Mouse (Mus musculus) gastrocnemius, adult 2 months (tissue): ENCODE data around the gene Cyp2c23. TPM values are rescaled to one million over a fixed set of nuclear protein-coding genes. Genes with fewer than 3 reads are reported as not detected.

Experiments used
- DNase-seq: peaks from one replicate; pipeline ENCODE4 v3.0.0; 2022
- H3K27ac ChIP-seq: fragments of 200-600 bp; 2 replicates; pipeline ENCODE4 v1.8.1; 2022; ENCODE audit warnings: mild to moderate bottlenecking
- H3K4me3 ChIP-seq: fragments of 200-600 bp; 2 replicates; pipeline ENCODE4 v1.8.1; 2022; ENCODE audit warnings: mild to moderate bottlenecking, moderate library complexity
- CTCF ChIP-seq: fragments of 200-600 bp; IDR thresholded peaks from 2 replicates; pipeline ENCODE4 v1.8.1; 2022; ENCODE audit warnings: antibody characterized with exemption, mild to moderate bottlenecking, moderate library complexity
- intact Hi-C: fragments of 180-260 bp; cut with DNase I; formaldehyde crosslinking; loops from one replicate; pipeline ENCODE4 v1.15.1; 2025
- total RNA-seq, 2 experiments: library from RNA; stranded (reverse); gene quantifications; 2 replicates each; pipeline ENCODE4 v1.2.3; 2021

The Cyp2c23 gene
- total RNA-seq, 2 experiments from 2014 or later: not detected

GRCm38 (mm10) chr19:43955266-43955665, 73.7 kb downstream of the Cyp2c23 start:
- DNase-seq: no peak
- no peak overlapping the region for H3K4me3 ChIP-seq
- intact Hi-C loops: no loop called here
- no peak overlapping the region for H3K27ac ChIP-seq
- TF ChIP-seq CTCF: no peak

Other genes starting within 250 kb of the Cyp2c23 start
- not detected for gene Abcc2, start 247.0 kb downstream of the Cyp2c23 start, total RNA-seq
- gene Dnmbp, start 89.0 kb downstream of the Cyp2c23 start, total RNA-seq: 10 to 100 TPM in 1 of 2 experiments, 1 to 10 TPM in 1; 9.4 to 11.3 TPM
- not detected for gene Cpn1, start 42.7 kb downstream of the Cyp2c23 start, total RNA-seq
- gene Erlin1, start 40.6 kb upstream of the Cyp2c23 start, total RNA-seq: 1 to 10 TPM; 3.4 to 5.1 TPM
- 10 to 100 TPM; 16.0 to 17.5 TPM for gene Chuk, start 78.3 kb upstream of the Cyp2c23 start, total RNA-seq
- 1 to 10 TPM; 5.8 to 8.1 TPM for gene Cwf19l1, start 106.7 kb upstream of the Cyp2c23 start, total RNA-seq
- 10 to 100 TPM; 12.9 to 14.3 TPM for gene Bloc1s2, start 117.2 kb upstream of the Cyp2c23 start, total RNA-seq
- gene Pkd2l1, start 163.2 kb upstream of the Cyp2c23 start, total RNA-seq: not detected
- not detected for gene Scd3, start 174.1 kb upstream of the Cyp2c23 start, total RNA-seq